Mouse (Mus musculus) lung, adult 2 months (tissue): ENCODE results near the gene Gtf2h1. TPM values are rescaled to one million over a fixed set of nuclear protein-coding genes. Genes with fewer than 3 reads are reported as not detected.
A peak's percentile ranks its signal among the peaks of the same experiment; 100 is the strongest.

Source experiments
- DNase-seq: peaks from one replicate; pipeline ENCODE4 v3.0.0; 2022
- H3K4me1 ChIP-seq: fragments of 200-500 bp; 2 replicates; pipeline ENCODE4 v1.6.1; 2011; ENCODE audit warnings: low read length; ENCODE audit not compliant: control insufficient read depth, insufficient read depth
- H3K4me3 ChIP-seq: fragments of 200-500 bp; replicated peaks from 2 replicates; pipeline ENCODE3; 2011; ENCODE audit warnings: low read depth, mild to moderate bottlenecking, control low read depth, low read length; ENCODE audit errors: extremely low read depth
- CTCF ChIP-seq: fragments of 200-500 bp; IDR thresholded peaks from 2 replicates; pipeline ENCODE4 v1.5.1; 2011; ENCODE audit warnings: mild to moderate bottlenecking, low read length, control low read depth; ENCODE audit not compliant: insufficient read depth
- POLR2A ChIP-seq: fragments of 200-500 bp; IDR thresholded peaks from 2 replicates; pipeline ENCODE4 v1.6.1; 2011; ENCODE audit warnings: low read depth, mild to moderate bottlenecking, control low read depth, low read length, borderline replicate concordance; ENCODE audit errors: extremely low read depth
- WGBS: fragments of 180-500 bp; shearing (Covaris S2); methylation state at CpG from one replicate; pipeline ENCODE4 v1.1.7; 2018; 5-methylcytosine and 5-hydroxymethylcytosine counted together
- polyA plus RNA-seq: library from polyadenylated mRNA; depleted of rRNA; stranded (reverse); fragments of >200 nt; gene quantifications from 2 replicates; pipeline ENCODE4 v1.2.3, GENCODE M21; 2012

The Gtf2h1 gene
- polyA plus RNA-seq, 1 experiment, result 7.4 TPM

- 2% methylated on average over 8 of the region's 9 CpGs for WGBS
Measured at GRCm38 (mm10) chr7:46838104-46838671, 42.3 kb downstream of the Gtf2h1 start.

DNA sequence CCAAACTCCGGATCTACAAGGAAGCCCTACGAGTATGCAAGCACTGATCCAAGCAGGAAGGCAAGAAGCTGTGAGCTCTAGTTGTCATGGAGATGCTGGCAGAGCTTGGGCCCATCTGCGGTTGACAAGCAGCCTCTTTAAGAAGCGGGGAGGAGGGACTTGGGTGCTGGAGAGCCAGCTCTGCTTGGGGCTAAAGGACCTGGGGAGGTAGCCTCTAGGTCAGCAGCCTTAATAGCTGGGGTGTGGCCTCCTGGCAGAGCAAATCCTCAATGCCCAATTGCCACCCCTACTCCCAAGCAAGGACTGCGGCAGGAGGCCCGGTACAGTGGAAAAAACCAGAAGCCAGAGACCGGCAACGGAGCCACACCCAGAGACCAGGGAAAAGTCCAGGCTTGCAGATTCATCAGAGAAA lies 43.0 kb downstream of the Gtf2h1 start:
- 4% methylated on average over 8 of the region's 8 CpGs for WGBS
- Histone ChIP-seq H3K4me1 (peaks cover 24% of the 10 kb centered on the region), H3K4me3 (no peak overlapping the region)
- DNase-seq, result peak; percentile 79
- TF ChIP-seq CTCF (no peak), POLR2A (peak; percentile 29; the same call in 1 of the 2 replicates)

More at GRCm38 (mm10) chr7:46838104-46838671, 42.3 kb downstream of the Gtf2h1 start:
- DNase-seq, result no peak
- TF ChIP-seq POLR2A (peak; percentile 66; the same call in 1 of the 2 replicates), CTCF (no peak)
- H3K4me1 ChIP-seq, result peaks cover 24% of the 10 kb centered on the region
- H3K4me3 ChIP-seq, result no peak overlapping the region

DNA sequence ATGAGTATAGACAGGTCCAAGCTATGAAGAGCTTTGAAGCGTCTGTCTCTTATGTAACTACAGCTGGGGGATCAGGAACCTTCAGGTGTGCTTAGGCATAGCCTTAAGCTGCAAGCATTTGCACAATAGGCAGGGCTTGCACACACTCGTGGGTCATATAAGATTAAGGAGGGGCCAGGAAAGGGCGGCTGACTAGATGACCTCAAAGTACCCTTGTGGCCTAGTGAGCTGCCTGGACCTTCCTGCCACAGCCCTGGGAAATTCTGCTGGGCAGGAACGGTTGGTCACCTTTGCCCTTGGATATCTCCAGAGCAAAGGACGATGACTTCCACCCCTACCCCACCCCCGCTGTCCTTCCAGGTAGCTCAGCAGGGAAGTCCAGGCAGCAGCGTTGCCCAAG lies 43.5 kb downstream of the Gtf2h1 start:
- Histone ChIP-seq H3K4me1 (peaks cover 24% of the 10 kb centered on the region), H3K4me3 (no peak overlapping the region)
- 37% methylated on average over 7 of the region's 7 CpGs for WGBS

DNA sequence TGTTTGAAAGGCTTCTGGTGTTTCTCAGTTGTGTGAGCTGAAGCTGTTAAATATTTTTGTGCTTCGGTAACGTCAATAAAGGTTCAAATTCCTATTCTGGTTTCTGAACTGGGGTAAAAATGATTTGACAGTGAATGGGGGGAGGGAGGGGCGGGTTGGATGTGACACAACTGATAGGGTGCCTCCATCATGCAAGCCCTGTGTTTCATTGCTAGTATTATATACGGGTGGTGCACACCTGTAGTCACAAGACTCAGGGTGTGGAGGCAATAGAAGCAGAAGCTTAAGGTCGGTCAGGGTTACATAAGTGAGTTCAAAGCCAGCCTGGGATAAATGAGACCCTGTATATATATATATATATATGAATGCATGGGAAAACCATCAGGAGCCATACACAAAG lies 44.0 kb downstream of the Gtf2h1 start:
- TF ChIP-seq CTCF, result no peak
- TF ChIP-seq POLR2A, result no peak
- Histone ChIP-seq H3K4me3 (no peak overlapping the region), H3K4me1 (peaks cover 26% of the 10 kb centered on the region)
- 70% methylated on average over 5 of the region's 5 CpGs for WGBS
- DNase-seq, result no peak

More for the DNA sequence above, 43.5 kb downstream of the Gtf2h1 start:
- TF ChIP-seq CTCF (no peak), POLR2A (no peak)
- DNase-seq, result no peak

DNA sequence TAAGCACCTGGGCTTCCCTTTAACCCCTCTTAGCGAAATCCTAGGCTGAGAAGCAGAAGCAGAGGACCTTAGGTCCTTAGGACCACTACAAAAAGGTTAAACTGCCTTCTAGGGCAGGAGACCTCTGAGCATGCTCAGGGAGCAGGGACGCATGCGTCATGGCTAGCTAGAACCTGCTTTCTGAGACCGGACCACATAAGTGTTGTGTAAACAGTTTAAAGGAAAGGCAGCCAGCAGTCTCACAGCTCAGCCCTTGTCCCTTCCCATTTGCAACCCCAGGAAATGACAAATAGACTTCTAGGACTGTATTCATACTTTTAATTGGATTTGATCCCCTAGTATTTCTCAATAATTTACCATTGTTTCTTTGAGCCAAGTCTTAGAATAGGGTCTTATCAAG lies 44.4 kb downstream of the Gtf2h1 start:
- no peak for DNase-seq
- TF ChIP-seq POLR2A, result no peak
- TF ChIP-seq CTCF, result no peak
- WGBS, result 30% methylated on average over 4 of the region's 4 CpGs
- peaks cover 28% of the 10 kb centered on the region for H3K4me1 ChIP-seq
- no peak overlapping the region for H3K4me3 ChIP-seq

DNA sequence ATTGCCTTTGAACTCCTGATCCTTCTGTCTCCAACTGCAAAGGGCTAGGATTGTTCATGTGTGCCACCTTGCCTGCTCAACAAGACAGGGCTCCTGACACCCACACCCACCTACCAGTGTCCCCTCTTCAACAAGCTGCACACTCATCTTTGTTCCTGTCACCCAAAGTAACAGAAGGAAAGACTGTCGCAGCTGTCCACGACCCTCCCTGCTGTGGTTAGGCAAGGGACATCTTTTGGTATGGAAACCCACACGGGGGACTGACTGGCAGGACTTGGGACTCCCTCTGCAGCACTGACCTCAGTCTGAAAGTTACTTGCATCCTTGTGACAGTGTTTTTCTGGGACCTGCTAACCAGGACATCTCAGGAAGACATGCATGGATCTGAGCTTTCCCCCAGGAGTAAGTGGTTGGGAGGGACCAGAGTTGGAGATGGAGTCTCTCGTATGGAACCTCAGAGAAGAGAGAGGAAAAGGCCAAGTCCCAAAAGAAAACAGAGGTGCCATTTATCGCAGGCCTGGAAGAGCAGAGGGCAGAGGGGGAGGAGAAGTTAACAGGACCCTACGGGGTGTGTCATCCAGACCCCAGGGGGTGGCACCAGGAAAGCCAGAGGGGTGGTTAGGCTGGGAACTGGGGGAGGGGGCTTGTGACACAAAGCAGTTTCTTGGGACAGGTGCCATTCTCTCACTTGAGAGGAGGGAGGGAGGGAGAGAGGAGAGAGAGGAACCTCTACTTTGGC lies 45.1 kb downstream of the Gtf2h1 start, which contains the start of gene Ldha:
Gene Ldha, plus strand, starts transcription at position 689 of the 739 bp plus-strand sequence.
- 55% methylated on average over 6 of the region's 6 CpGs for WGBS
- peaks cover 28% of the 10 kb centered on the region for H3K4me1 ChIP-seq
- TF ChIP-seq POLR2A (no peak), CTCF (no peak)
- no peak for DNase-seq
- no peak within 1 kb of the TSS for H3K4me3 ChIP-seq

DNA sequence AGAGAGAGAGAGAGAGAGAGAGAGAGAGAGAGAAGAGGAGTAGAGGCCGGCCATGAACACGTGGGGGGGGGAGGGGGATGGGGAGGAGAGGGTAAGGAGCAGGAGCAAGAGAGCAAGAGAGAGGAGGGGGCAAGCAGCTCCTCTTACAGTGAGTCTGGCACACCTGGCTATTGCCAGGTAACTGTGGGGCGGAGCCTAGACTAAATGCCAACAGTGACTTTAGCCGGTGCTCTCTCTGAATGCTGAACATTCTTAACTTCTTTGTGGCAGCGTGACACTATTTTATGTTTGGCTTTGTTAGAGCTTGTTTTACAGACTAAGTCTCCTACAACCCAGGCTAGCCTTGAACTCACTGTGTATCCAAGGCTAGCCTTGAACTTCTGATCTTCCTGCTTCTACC lies 46.4 kb downstream of the Gtf2h1 start:
- WGBS, result 46% methylated on average over 5 of the region's 5 CpGs
- TF ChIP-seq POLR2A, result no peak
- TF ChIP-seq CTCF, result no peak
- Histone ChIP-seq H3K4me3 (no peak overlapping the region), H3K4me1 (peaks cover 28% of the 10 kb centered on the region)
- no peak for DNase-seq

DNA sequence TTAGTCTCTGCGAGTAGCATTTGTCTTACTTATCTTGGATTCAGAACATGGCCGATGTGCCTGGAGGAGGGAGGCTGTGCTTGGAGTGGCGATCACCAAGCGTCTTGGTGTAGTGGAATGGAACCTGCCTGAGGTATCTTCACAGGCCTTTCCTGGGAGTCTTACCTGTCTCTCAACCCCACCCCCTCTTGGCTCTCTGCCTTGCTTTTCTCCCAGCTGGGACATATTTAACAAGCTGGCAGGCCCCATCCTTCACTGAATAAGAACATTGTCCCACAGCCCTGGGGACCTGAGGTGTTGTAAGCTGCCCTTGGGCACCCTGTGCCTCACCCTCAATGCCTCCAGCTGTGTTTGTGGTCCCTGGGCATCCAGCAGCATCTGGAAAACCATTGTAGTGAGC lies 47.7 kb downstream of the Gtf2h1 start:
- no peak overlapping the region for H3K4me3 ChIP-seq
- TF ChIP-seq POLR2A (no peak), CTCF (no peak)
- WGBS, result 87% methylated on average over 4 of the region's 4 CpGs
- DNase-seq, result no peak
- peaks cover 22% of the 10 kb centered on the region for H3K4me1 ChIP-seq

DNA sequence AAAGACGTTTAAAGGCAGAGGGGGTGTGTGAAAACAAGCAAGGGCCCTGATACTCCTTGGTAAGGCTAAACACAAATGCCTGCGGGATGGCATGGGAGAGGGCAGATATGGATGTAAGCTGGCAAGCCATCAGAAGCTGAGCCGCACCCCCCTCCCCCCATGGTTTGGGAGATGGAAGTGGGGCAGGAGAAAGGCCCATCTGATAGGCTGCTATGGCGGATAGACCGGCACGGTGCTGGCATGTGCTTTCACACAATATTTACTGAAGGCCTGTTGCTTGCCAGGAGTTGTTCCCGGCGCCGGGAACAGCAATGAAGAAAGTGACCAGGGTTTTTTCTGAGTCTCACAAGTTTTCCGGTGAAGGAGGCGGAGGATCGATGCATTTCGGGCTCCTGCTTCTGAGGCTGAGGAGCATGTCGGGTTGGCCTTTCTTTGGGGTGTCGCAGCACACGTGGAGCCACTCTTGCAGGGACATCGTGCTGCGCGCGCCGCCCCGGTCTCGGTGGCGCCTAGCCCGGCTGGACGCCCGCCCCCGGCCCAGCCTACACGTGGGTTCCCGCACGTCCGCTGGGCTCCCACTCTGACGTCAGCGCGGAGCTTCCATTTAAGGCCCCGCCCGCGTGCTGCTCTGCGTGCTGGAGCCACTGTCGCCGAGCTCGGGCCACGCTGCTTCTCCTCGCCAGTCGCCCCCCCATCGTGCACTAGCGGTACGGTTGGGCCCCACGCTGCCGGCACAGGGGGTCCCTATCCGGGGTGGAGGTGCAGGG lies 49.5 kb downstream of the Gtf2h1 start:
- under 1% methylated on average over 51 of the region's 51 CpGs for WGBS
- DNase-seq, result peak; percentile 94
- H3K4me3 ChIP-seq, result peak overlapping the region; percentile 60
- H3K4me1 ChIP-seq, result peaks cover 8% of the 10 kb centered on the region
- TF ChIP-seq CTCF (no peak), POLR2A (peak; percentile 99)
